Comparison of ENCODE assay signal across 10 mouse cellular contexts in the genomic region with DNA sequence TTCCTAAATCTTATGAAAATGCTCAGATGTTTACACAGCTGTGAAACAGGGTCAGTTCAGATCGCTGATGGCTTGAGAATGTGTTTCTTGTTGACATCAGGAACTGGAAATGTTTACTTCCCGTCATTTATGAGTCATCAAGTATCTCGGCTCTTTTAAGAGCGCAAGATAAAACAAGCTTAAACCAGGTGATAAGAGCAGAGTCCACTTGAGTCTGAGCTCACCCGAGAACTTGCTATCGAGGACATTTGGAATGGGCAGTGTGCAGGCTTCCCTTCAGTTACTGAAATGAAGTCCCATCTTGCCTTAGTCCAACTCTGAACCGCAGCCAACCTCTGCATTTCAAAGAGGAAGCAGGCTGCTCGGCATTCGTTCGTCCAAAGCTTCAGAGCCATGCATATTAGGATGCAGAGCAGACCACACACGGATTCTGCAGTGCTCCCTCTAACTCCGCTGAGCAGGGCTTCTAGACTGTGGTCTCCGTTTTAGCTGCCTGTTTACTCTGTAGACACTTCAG. TPM values are rescaled to one million over a fixed set of nuclear protein-coding genes. Genes with fewer than 3 reads are reported as not detected.
A peak's percentile ranks its signal among the peaks of the same experiment; 100 is the strongest.
DNase-seq lines count a peak whose midpoint lies in the region; ATAC-seq and TF ChIP-seq lines count a peak whose summit lies in the region.
"Had no signal": no experiment of that assay in that cellular context is flagged by ENCODE, and none has a peak within 500 bp of the region (broad histone marks: within the 10 kb centered on the region; RNA-seq: fewer than 3 reads in every experiment).

No protein-coding gene starts in this region.

- H3K27me3 ChIP-seq in heart, embryonic 12.5 days (replicated peaks) = no peaks in the 10 kb centered on the region
- no peaks in the 10 kb centered on the region for H3K27me3 ChIP-seq in intestine, postnatal 0 days (replicated peaks; ENCODE audit: control insufficient read depth, insufficient read depth, low read length)
- no peaks in the 10 kb centered on the region for H3K27me3 ChIP-seq in hindbrain, embryonic 16.5 days (replicated peaks; ENCODE audit: control insufficient read depth, insufficient read depth, low read length)

- no peak for ATAC-seq in heart, embryonic 12.5 days (ENCODE audit: insufficient number of reproducible peaks, low FRiP score)
- ATAC-seq in intestine, postnatal 0 days = peak; percentile 83
- peak; percentile 52 for ATAC-seq in neutrophil, adult 5-6 weeks (ENCODE audit: extremely low read depth, insufficient number of reproducible peaks, low FRiP score, poor library complexity, severe bottlenecking)
- no peak for ATAC-seq in hindbrain, embryonic 16.5 days

- no peak overlapping the region for H3K9ac ChIP-seq in heart, embryonic 12.5 days
- H3K9ac ChIP-seq in intestine, postnatal 0 days (ENCODE audit: low read depth, low read length) = no peak overlapping the region; the same call in 1 of the 2 replicates
- H3K9ac ChIP-seq in hindbrain, embryonic 16.5 days (ENCODE audit: low read depth, low read length) = no peak overlapping the region

- H3K9me3 ChIP-seq in heart, embryonic 12.5 days (replicated peaks) = no peaks in the 10 kb centered on the region
- no peaks in the 10 kb centered on the region for H3K9me3 ChIP-seq in intestine, postnatal 0 days (ENCODE audit: control insufficient read depth)
- no peaks in the 10 kb centered on the region for H3K9me3 ChIP-seq in hindbrain, embryonic 16.5 days (ENCODE audit: control insufficient read depth, low read length)

- peak; percentile 25 for DNase-seq in left cerebral cortex, postnatal 4 days
- DNase-seq in left cerebral cortex, postnatal 36 days (ENCODE audit: low spot score in 2 of 2) = no peak
- no peak for DNase-seq in retina, postnatal 1 day
- DNase-seq in left cerebral cortex, adult 8-10 months (ENCODE audit: low spot score in 2 of 2) = no peak

- no peaks in the 10 kb centered on the region for H3K36me3 ChIP-seq in heart, embryonic 12.5 days
- peaks cover 5% of the 10 kb centered on the region for H3K36me3 ChIP-seq in intestine, postnatal 0 days (ENCODE audit: control insufficient read depth, insufficient read depth)
- no peaks in the 10 kb centered on the region for H3K36me3 ChIP-seq in hindbrain, embryonic 16.5 days (ENCODE audit: control insufficient read depth, insufficient read depth, low read length)

- no peak overlapping the region for H3K27ac ChIP-seq in heart, embryonic 12.5 days (ENCODE audit: poor library complexity, severe bottlenecking)
- H3K27ac ChIP-seq in intestine, postnatal 0 days (ENCODE audit: low read depth, low read length) = peak overlapping the region; percentile 57; the same call in 1 of the 2 replicates
- no peak overlapping the region for H3K27ac ChIP-seq in hindbrain, embryonic 16.5 days (ENCODE audit: low read depth, low read length)

- 19% methylated on average over 13 of the region's 13 CpGs for WGBS in heart, embryonic 12.5 days
- WGBS in intestine, postnatal 0 days = 12% methylated on average over 13 of the region's 13 CpGs
- WGBS in hindbrain, embryonic 16.5 days = 68% methylated on average over 13 of the region's 13 CpGs

- no peak overlapping the region for H3K4me3 ChIP-seq in heart, embryonic 12.5 days
- H3K4me3 ChIP-seq in intestine, postnatal 0 days (ENCODE audit: low read depth, low read length) = no peak overlapping the region
- no peak overlapping the region for H3K4me3 ChIP-seq in hindbrain, embryonic 16.5 days (ENCODE audit: low read length)

- TF ChIP-seq CTCF in intestine, postnatal 0 days (IDR thresholded peaks at IDR 0.05; ENCODE audit: low read depth) = no peak

- H3K4me2 ChIP-seq in heart, embryonic 12.5 days = peak overlapping the region; percentile 49
- no peak overlapping the region for H3K4me2 ChIP-seq in intestine, postnatal 0 days (replicated peaks; ENCODE audit: low read depth)
- H3K4me2 ChIP-seq in hindbrain, embryonic 16.5 days (ENCODE audit: low read length) = no peak overlapping the region

- peaks cover 14% of the 10 kb centered on the region for H3K4me1 ChIP-seq in heart, embryonic 12.5 days (replicated peaks)
- H3K4me1 ChIP-seq in intestine, postnatal 0 days (replicated peaks; ENCODE audit: control insufficient read depth, insufficient read depth, low read length) = peaks cover 5% of the 10 kb centered on the region; the same call in 1 of the 2 replicates
- no peaks in the 10 kb centered on the region for H3K4me1 ChIP-seq in hindbrain, embryonic 16.5 days (ENCODE audit: control insufficient read depth, insufficient read depth, low read depth, low read length)

- intact Hi-C loops in left cerebral cortex, postnatal 4 days (cut with DNase I) = no loop called here
- intact Hi-C loops in left cerebral cortex, postnatal 36 days (cut with DNase I) = loop anchor here (5.0 kb wide), 1 partner anchor 34 kb away; no protein-coding TSS in a partner anchor

RNA-seq across cellular contexts. Expression of a gene that starts 37.0 kb away (rescaled TPM):
- 1 to 10 TPM; 1.4 TPM for total RNA-seq in left cerebral cortex, postnatal 4 days (2021)
- 1 to 10 TPM in 1 of 2 experiments, under 1 TPM in 1; 0.97 to 1.4 TPM for total RNA-seq in left cerebral cortex, postnatal 36 days (2021)
- polyA plus RNA-seq in heart, embryonic 12.5 days (2016; fragmentation: Nextera tagmentation; extraction: Ambion mirVana) = 0.35 and 0.52 TPM in 2 replicates
- polyA plus RNA-seq in intestine, postnatal 0 days (2015; fragmentation: Nextera tagmentation; extraction: Ambion mirVana) = 28.7 and 30.7 TPM in 2 replicates
- 4.8 and 5.5 TPM in 2 replicates for total RNA-seq in neutrophil, adult 5-6 weeks (2017)
- 1 to 10 TPM in 3 of 4 experiments, under 1 TPM in 1; 0.93 to 3.0 (median 1.7) TPM for total RNA-seq in left cerebral cortex, adult 8-10 months (2022)
- polyA plus RNA-seq in hindbrain, embryonic 16.5 days (2015; fragmentation: Nextera tagmentation; extraction: Ambion mirVana) = 3.3 and 4.1 TPM in 2 replicates
- total RNA-seq: gastrocnemius, adult 18-20 months had no signal

RNA-seq across cellular contexts. Expression of a gene that starts 42.6 kb away (rescaled TPM):
- under 1 TPM; 0.54 TPM for total RNA-seq in left cerebral cortex, postnatal 4 days (2021)
- under 1 TPM; 0.16 to 0.27 TPM for total RNA-seq in left cerebral cortex, postnatal 36 days (2021)
- polyA plus RNA-seq in heart, embryonic 12.5 days (2016; fragmentation: Nextera tagmentation; extraction: Ambion mirVana) = not detected in 2 replicates
- 0.35 and 0.63 TPM in 2 replicates for polyA plus RNA-seq in intestine, postnatal 0 days (2015; fragmentation: Nextera tagmentation; extraction: Ambion mirVana)
- total RNA-seq in neutrophil, adult 5-6 weeks (2017) = not detected in 2 replicates
- under 1 TPM; 0.14 to 0.49 (median 0.26) TPM for total RNA-seq in left cerebral cortex, adult 8-10 months (2022)
- 0.06 and 0.12 TPM in 2 replicates for polyA plus RNA-seq in hindbrain, embryonic 16.5 days (2015; fragmentation: Nextera tagmentation; extraction: Ambion mirVana)
- total RNA-seq: gastrocnemius, adult 18-20 months; layer of hippocampus, postnatal 25 days had no signal

Comparison
In these comparisons a context has a peak if more than half of its experiments do, and no peak if none do; other contexts are left out.
1. ATAC-seq: peak in intestine, postnatal 0 days (single experiment) and neutrophil, adult 5-6 weeks (single experiment); none in heart, embryonic 12.5 days (single experiment) and hindbrain, embryonic 16.5 days (single experiment).